Mouse (Mus musculus) embryo, embryonic 9.5 days (tissue): ENCODE data around the gene Helz.

Experiments used
- DNase-seq: peaks from one replicate; pipeline ENCODE4 v3.0.0-alpha.2; 2017; ENCODE audit errors: extremely low spot score

The Helz gene

GRCm38 (mm10) chr11:107674006-107674405 is 126.3 kb downstream of the Helz start:
- no peak for DNase-seq

- no peak for DNase-seq
These were observed 126.9 kb downstream of the Helz start for GRCm38 (mm10) chr11:107674601-107675000.

- DNase-seq = no peak
These were observed 127.5 kb downstream of the Helz start for GRCm38 (mm10) chr11:107675246-107675645.

GRCm38 (mm10) chr11:107676207-107676940 is 128.6 kb downstream of the Helz start:
- DNase-seq = no peak

GRCm38 (mm10) chr11:107682694-107683355 is 135.1 kb downstream of the Helz start:
- DNase-seq = no peak

- no peak for DNase-seq
These were observed 136.1 kb downstream of the Helz start for GRCm38 (mm10) chr11:107683544-107684465.

GRCm38 (mm10) chr11:107686290-107686689 is 138.6 kb downstream of the Helz start:
- DNase-seq = no peak

GRCm38 (mm10) chr11:107688480-107688879 is 140.8 kb downstream of the Helz start:
- no peak for DNase-seq

GRCm38 (mm10) chr11:107691569-107691968 is 143.8 kb downstream of the Helz start:
- no peak for DNase-seq

GRCm38 (mm10) chr11:107693338-107693737 is 145.6 kb downstream of the Helz start:
- no peak for DNase-seq

- no peak for DNase-seq
These were observed 152.2 kb downstream of the Helz start for GRCm38 (mm10) chr11:107699967-107700366.

- DNase-seq = no peak
These were observed 155.8 kb downstream of the Helz start for GRCm38 (mm10) chr11:107703272-107704134.

- no peak for DNase-seq
These were observed 157.3 kb downstream of the Helz start for GRCm38 (mm10) chr11:107705060-107705459.

- no peak for DNase-seq
These were observed 157.8 kb downstream of the Helz start for GRCm38 (mm10) chr11:107705476-107706074.

- DNase-seq = no peak
These were observed 160.3 kb downstream of the Helz start for GRCm38 (mm10) chr11:107707897-107708610.

- no peak for DNase-seq
These were observed 162.6 kb downstream of the Helz start for GRCm38 (mm10) chr11:107710379-107710778.

- DNase-seq = no peak
These were observed 166.6 kb downstream of the Helz start for GRCm38 (mm10) chr11:107714368-107714767.

GRCm38 (mm10) chr11:107716332-107716938 is 168.7 kb downstream of the Helz start, which contains the start of gene Cacng1:
TSS of gene Cacng1 (minus strand) at chr11:107716522.
- no peak for DNase-seq

GRCm38 (mm10) chr11:107720264-107721021 is 172.7 kb downstream of the Helz start:
- no peak for DNase-seq
